Mouse (Mus musculus) erythroblast, embryonic 14.5 days (primary cell): ENCODE results near the gene Hist1h2be.

Source experiments
- GATA1 ChIP-seq: IDR thresholded peaks from 2 replicates; pipeline ENCODE4 v1.6.1; 2012; ENCODE audit warnings: low read length, inconsistent platforms, mixed read lengths
- TAL1 ChIP-seq: IDR thresholded peaks from 3 replicates; pipeline ENCODE4 v1.6.1; 2012; ENCODE audit warnings: low read length, inconsistent platforms, mixed read lengths

DNA sequence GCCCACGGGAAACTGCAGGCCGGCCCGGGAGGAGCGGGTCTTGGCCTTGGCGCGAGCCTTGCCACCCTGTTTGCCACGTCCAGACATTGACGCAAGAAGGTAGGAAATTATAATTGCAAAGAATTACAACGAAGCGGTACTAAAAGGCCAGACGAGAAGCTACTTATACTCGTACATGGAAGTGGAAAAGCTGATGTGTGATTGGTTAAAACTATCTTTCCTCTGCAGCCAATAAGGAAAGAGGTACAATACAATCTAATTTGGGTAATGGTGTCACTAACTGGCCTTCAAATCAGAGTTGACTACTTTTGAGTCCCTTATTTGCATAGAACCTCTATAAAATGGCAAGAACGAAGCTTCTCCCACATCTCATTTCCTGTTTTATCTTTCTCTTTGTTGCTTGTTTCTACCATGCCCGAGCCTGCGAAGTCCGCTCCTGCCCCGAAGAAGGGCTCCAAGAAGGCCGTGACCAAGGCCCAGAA lies 49.9 kb downstream of the Hist1h2be start, which contains the start of the genes Hist1h2ae and Hist1h2bg:
- no peak for TF ChIP-seq GATA1
- no peak for TF ChIP-seq TAL1
